Mouse (Mus musculus): ENCODE data around the gene Zfp46. TPM values are rescaled to one million over a fixed set of nuclear protein-coding genes. Genes with fewer than 3 reads are reported as not detected.

The Zfp46 gene
- polyA plus RNA-seq, 1 experiment, result 6.0 TPM

DNA sequence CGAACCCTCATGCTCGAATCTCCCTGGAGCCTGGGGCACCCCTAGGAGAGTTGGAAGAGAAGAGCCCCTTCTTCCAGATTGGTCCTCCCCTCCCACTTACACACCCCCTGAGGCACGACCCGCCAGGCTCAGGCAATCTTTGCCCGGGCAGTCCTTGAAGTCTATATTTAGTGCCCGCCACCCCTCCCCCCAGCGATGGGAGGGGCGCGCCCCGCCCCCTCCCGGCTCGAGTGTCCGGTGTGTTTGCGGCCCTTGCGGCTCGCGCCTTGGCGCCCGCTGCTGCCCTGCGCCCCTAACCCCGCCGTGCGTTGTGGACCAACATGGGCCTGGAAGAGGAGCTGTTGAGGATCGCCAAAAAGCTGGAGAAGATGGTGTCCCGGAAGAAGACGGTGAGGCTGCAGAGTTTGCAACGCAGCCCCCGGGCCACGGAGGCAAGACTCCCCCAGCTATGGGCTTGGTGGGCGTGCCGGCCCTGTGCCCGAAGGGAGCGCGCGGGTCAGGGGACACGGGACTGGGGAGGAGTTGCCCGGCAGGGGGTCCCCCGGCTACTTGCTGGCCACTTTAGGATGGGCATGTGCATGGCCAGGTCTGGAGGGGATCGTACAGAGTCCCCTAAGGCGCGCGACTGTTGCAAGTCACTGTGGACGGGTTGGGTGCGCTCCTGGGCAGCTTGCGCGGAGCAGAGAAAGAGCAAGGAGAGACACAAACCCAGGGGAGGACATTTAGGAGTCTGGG is 36.6 kb upstream of the Zfp46 start, which contains the start of gene Tcea3:
Gene Tcea3, plus strand, starts transcription at position 1 of the 735 bp plus-strand sequence.
- TF ChIP-seq EP300 (IDR thresholded peaks at IDR 0.05; ENCODE audit: insufficient read depth, low read depth, low read length) (peak; percentile 82), CTCF (IDR thresholded peaks at IDR 0.05; ENCODE audit: low read depth, low read length) (no peak), POLR2A (IDR thresholded peaks at IDR 0.05; ENCODE audit: insufficient read depth, low read length) (no peak)
- peak within 1 kb of the TSS; percentile 83 for H3K27ac ChIP-seq (ENCODE audit: insufficient read depth, low read length)

GRCm38 (mm10) chr4:136248464-136249331 is 35.8 kb upstream of the Zfp46 start:
- H3K9me3 ChIP-seq (replicated peaks; ENCODE audit: control insufficient read depth, insufficient read depth, low read length, poor library complexity, severe bottlenecking), result no peaks in the 10 kb centered on the region
- no peaks in the 10 kb centered on the region for H3K36me3 ChIP-seq (ENCODE audit: control insufficient read depth, insufficient read depth, low read length, poor library complexity, severe bottlenecking)
- TF ChIP-seq CTCF (IDR thresholded peaks at IDR 0.05; ENCODE audit: low read depth, low read length) (no peak), EP300 (IDR thresholded peaks at IDR 0.05; ENCODE audit: insufficient read depth, low read depth, low read length) (peak; percentile 46; the same call in 1 of the 2 replicates)
- no peak overlapping the region for H3K27ac ChIP-seq (ENCODE audit: insufficient read depth, low read length)
- H3K4me1 ChIP-seq (ENCODE audit: control insufficient read depth, insufficient read depth, low read length), result peaks cover 5% of the 10 kb centered on the region
- peak overlapping the region; percentile 81 for H3K4me3 ChIP-seq (ENCODE audit: low read depth, low read length)
- H3K9ac ChIP-seq (ENCODE audit: low read depth, poor library complexity, severe bottlenecking), result peak overlapping the region; percentile 71
- H3K27me3 ChIP-seq (ENCODE audit: control insufficient read depth, insufficient read depth, low read length, poor library complexity, severe bottlenecking), result no peaks in the 10 kb centered on the region

More for the DNA sequence above, 36.6 kb upstream of the Zfp46 start, which contains the start of gene Tcea3:
- Histone ChIP-seq H3K9ac (ENCODE audit: low read depth, poor library complexity, severe bottlenecking) (peak within 1 kb of the TSS; percentile 71), H3K9me3 (replicated peaks; ENCODE audit: control insufficient read depth, insufficient read depth, low read length, poor library complexity, severe bottlenecking) (no peaks in the 10 kb centered on the region), H3K4me1 (ENCODE audit: control insufficient read depth, insufficient read depth, low read length) (peaks cover 6% of the 10 kb centered on the region), H3K36me3 (ENCODE audit: control insufficient read depth, insufficient read depth, low read length, poor library complexity, severe bottlenecking) (no peaks in the 10 kb centered on the region), H3K4me3 (ENCODE audit: low read depth, low read length) (peak within 1 kb of the TSS; percentile 81), H3K27me3 (ENCODE audit: control insufficient read depth, insufficient read depth, low read length, poor library complexity, severe bottlenecking) (no peaks in the 10 kb centered on the region)

- Histone ChIP-seq H3K36me3 (ENCODE audit: control insufficient read depth, insufficient read depth, low read length, poor library complexity, severe bottlenecking) (no peaks in the 10 kb centered on the region), H3K27me3 (ENCODE audit: control insufficient read depth, insufficient read depth, low read length, poor library complexity, severe bottlenecking) (no peaks in the 10 kb centered on the region), H3K9me3 (replicated peaks; ENCODE audit: control insufficient read depth, insufficient read depth, low read length, poor library complexity, severe bottlenecking) (no peaks in the 10 kb centered on the region), H3K27ac (ENCODE audit: insufficient read depth, low read length) (no peak overlapping the region), H3K4me1 (ENCODE audit: control insufficient read depth, insufficient read depth, low read length) (peaks cover 5% of the 10 kb centered on the region), H3K4me3 (ENCODE audit: low read depth, low read length) (peak overlapping the region; percentile 81), H3K9ac (ENCODE audit: low read depth, poor library complexity, severe bottlenecking) (peak overlapping the region; percentile 71; the same call in 1 of the 2 replicates)
- TF ChIP-seq POLR2A (IDR thresholded peaks at IDR 0.05; ENCODE audit: insufficient read depth, low read length), result no peak
- no peak for TF ChIP-seq CTCF (IDR thresholded peaks at IDR 0.05; ENCODE audit: low read depth, low read length)
- no peak for TF ChIP-seq EP300 (IDR thresholded peaks at IDR 0.05; ENCODE audit: insufficient read depth, low read depth, low read length)
These were observed 35.2 kb upstream of the Zfp46 start for GRCm38 (mm10) chr4:136249332-136249647.

DNA sequence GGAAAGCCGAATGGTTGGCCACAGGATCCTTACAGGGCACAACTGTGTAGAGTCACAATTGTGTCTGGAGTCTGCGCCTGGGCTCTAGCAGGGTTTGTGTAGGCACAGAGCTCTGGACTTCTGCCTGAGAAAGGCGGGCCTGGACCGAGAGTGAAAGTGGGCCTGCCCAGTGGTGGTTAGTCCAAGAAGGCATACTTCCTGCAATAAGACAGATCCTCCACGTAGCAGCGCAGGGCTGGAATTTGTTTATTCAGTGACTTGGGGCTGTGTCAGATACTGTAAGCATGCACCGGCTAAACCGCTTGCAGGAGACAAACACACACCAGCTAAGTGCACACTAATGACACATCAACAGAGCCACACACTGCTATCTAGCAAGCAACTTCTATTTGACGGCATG is 34.7 kb upstream of the Zfp46 start:
- no peaks in the 10 kb centered on the region for H3K36me3 ChIP-seq (ENCODE audit: control insufficient read depth, insufficient read depth, low read length, poor library complexity, severe bottlenecking)
- TF ChIP-seq POLR2A (IDR thresholded peaks at IDR 0.05; ENCODE audit: insufficient read depth, low read length) (no peak), EP300 (IDR thresholded peaks at IDR 0.05; ENCODE audit: insufficient read depth, low read depth, low read length) (no peak), CTCF (IDR thresholded peaks at IDR 0.05; ENCODE audit: low read depth, low read length) (no peak)
- H3K4me3 ChIP-seq (ENCODE audit: low read depth, low read length), result no peak overlapping the region
- no peaks in the 10 kb centered on the region for H3K9me3 ChIP-seq (replicated peaks; ENCODE audit: control insufficient read depth, insufficient read depth, low read length, poor library complexity, severe bottlenecking)
- peak overlapping the region; percentile 71; the same call in 1 of the 2 replicates for H3K9ac ChIP-seq (ENCODE audit: low read depth, poor library complexity, severe bottlenecking)
- H3K27ac ChIP-seq (ENCODE audit: insufficient read depth, low read length), result no peak overlapping the region
- no peaks in the 10 kb centered on the region for H3K27me3 ChIP-seq (ENCODE audit: control insufficient read depth, insufficient read depth, low read length, poor library complexity, severe bottlenecking)
- H3K4me1 ChIP-seq (ENCODE audit: control insufficient read depth, insufficient read depth, low read length), result peaks cover 4% of the 10 kb centered on the region

- no peaks in the 10 kb centered on the region for H3K9me3 ChIP-seq (replicated peaks; ENCODE audit: control insufficient read depth, insufficient read depth, low read length, poor library complexity, severe bottlenecking)
- H3K27ac ChIP-seq (ENCODE audit: insufficient read depth, low read length), result no peak overlapping the region
- TF ChIP-seq CTCF (IDR thresholded peaks at IDR 0.05; ENCODE audit: low read depth, low read length) (no peak), POLR2A (IDR thresholded peaks at IDR 0.05; ENCODE audit: insufficient read depth, low read length) (no peak), EP300 (IDR thresholded peaks at IDR 0.05; ENCODE audit: insufficient read depth, low read depth, low read length) (no peak)
- no peaks in the 10 kb centered on the region for H3K4me1 ChIP-seq (ENCODE audit: control insufficient read depth, insufficient read depth, low read length)
- H3K4me3 ChIP-seq (ENCODE audit: low read depth, low read length), result no peak overlapping the region
- peaks cover 6% of the 10 kb centered on the region; the same call in 1 of the 2 replicates for H3K36me3 ChIP-seq (ENCODE audit: control insufficient read depth, insufficient read depth, low read length, poor library complexity, severe bottlenecking)
- H3K27me3 ChIP-seq (ENCODE audit: control insufficient read depth, insufficient read depth, low read length, poor library complexity, severe bottlenecking), result no peaks in the 10 kb centered on the region
- H3K9ac ChIP-seq (ENCODE audit: low read depth, poor library complexity, severe bottlenecking), result no peak overlapping the region
These were observed 28.6 kb upstream of the Zfp46 start for GRCm38 (mm10) chr4:136255919-136256318.
